Mouse (Mus musculus) erythroblast, embryonic 14.5 days (primary cell): Measurements from ENCODE around the gene Gzmk.

ENCODE experiments used
- GATA1 ChIP-seq: IDR thresholded peaks from 2 replicates; pipeline ENCODE4 v1.6.1; 2012; ENCODE audit warnings: low read length, inconsistent platforms, mixed read lengths
- TAL1 ChIP-seq: IDR thresholded peaks from 3 replicates; pipeline ENCODE4 v1.6.1; 2012; ENCODE audit warnings: low read length, inconsistent platforms, mixed read lengths

DNA sequence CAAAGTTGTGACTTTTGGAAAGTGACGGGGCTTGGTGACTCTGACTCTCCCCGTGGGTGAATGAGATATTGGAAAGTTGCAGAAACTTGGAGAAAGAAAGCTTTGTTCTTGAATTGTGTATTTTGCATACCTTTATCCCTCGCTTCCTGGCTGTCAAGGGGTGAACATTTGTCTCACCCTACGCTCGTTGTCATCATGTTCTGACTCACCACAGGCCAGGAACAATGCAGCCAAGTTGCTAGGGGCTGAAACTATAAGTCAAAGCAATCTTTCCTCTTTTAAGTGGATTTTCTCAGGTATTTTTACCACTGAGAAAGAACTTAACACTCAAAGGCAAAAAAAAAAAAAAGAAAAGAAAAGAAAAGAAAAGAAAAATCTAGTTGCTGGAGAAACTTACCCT lies 22.6 kb downstream of the Gzmk start:
- no peak for TF ChIP-seq TAL1
- no peak for TF ChIP-seq GATA1
